Mouse (Mus musculus): ENCODE data around the gene Eif5a.
"Not testable (repeated sequence)": the region's sequence is repeated elsewhere in the genome, so short reads cannot be mapped to it uniquely, and the experiment has no call there.

Eif5a gene

DNA sequence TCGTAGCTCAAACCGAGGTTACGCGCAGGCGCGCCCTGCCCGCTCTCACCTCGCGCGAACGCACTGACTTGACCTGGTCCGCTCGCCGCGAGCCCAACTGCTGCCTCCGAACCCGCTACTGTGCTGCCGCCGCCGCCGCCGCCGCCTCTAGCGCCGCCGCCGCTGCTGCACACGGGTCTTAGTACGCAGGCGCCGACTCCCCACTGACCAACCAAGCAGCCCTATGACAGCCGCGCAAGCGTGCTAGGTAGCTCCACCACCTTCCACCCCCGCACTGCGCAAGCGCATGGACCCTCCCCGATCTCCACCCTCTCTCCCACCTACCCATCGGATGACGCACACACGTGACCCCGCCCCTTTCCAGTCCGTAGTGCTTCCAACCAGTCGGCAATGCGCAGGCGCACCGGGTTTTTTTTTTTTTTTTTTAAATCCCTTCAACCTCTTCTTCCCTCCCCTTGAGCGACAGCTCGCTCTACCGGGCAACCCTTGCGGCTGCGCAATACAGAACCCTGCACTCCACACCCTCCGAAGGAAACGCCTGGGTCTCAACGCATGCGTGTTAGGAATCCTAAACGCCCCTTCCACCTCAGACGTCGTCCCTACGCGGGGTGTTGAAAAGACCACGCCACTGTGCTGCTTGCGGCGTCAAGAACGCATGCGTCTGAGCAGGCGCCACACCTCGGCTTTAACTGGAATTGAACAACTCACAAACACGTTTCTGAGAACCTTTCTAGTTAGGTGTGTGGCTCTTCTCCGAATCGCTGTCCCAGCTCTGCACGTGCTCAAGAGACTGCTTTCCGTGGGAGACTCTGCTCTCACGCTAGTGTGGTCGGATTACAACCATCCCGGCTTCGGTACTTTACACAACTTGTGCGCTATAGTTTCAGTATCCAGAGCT is at the start of gene Eif5a:
Gene Eif5a, minus strand, starts transcription at position 845 of the 898 bp plus-strand sequence.
- DNase-seq (ENCODE audit: low read depth), result peak; percentile 100

- DNase-seq (ENCODE audit: low read depth), result no peak
Measured at GRCm38 (mm10) chr11:69970775-69971174, 49.0 kb upstream of the Eif5a start.

GRCm38 (mm10) chr11:69970222-69970621 is 48.5 kb upstream of the Eif5a start:
- no peak for DNase-seq (ENCODE audit: low read depth)

DNA sequence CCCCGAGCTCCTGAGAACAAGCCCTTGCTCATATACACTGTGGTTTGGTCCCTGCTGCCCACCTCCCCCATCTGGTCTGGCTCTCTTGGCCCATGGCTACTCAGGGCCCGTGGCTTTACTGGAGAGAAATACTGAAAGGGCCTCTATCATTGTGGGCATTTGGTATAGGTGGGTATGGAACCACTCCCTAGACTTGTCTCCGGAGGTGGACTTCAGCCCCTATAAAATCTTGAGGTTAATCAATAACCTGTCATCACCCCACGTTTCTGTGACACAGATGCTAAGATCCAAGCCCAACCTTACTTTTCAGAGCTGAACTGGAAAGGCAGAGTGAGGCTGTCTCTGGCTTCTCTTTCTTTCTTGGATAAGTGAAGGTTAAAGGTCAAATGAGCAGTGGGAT is 47.0 kb upstream of the Eif5a start:
- no peak for DNase-seq (ENCODE audit: low read depth)

DNA sequence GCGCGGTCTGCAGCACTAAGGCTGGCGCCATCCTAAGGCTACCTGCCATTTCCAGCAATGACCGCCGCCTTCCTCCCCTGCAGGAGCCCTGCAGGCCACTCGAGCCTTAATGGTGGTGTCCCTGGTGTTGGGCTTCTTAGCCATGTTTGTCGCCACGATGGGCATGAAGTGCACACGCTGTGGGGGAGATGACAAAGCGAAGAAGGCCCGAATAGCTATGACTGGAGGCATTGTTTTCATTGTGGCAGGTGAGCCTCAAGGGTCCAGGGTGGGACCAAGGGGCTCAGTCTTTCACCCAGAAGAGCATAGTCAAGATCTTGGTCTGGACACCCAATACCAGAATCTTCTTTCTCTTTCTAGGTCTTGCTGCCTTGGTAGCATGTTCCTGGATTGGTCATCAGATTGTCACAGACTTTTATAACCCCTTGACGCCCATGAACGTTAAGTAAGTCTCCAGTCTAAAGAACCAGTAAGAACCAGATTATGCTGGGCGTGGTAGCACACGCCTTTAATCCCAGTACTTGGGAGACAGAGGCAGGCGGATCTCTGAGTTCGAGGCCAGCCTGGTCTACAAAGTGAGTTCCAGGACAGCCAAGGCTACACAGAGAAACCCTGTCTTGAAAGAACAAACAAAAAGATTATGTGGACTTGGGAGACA is 45.2 kb upstream of the Eif5a start:
- DNase-seq (ENCODE audit: low read depth), result no peak

GRCm38 (mm10) chr11:69966006-69966859 is 44.5 kb upstream of the Eif5a start:
- no peak for DNase-seq (ENCODE audit: low read depth)

GRCm38 (mm10) chr11:69965271-69966005 is 43.7 kb upstream of the Eif5a start:
- DNase-seq (ENCODE audit: low read depth), result no peak

DNA sequence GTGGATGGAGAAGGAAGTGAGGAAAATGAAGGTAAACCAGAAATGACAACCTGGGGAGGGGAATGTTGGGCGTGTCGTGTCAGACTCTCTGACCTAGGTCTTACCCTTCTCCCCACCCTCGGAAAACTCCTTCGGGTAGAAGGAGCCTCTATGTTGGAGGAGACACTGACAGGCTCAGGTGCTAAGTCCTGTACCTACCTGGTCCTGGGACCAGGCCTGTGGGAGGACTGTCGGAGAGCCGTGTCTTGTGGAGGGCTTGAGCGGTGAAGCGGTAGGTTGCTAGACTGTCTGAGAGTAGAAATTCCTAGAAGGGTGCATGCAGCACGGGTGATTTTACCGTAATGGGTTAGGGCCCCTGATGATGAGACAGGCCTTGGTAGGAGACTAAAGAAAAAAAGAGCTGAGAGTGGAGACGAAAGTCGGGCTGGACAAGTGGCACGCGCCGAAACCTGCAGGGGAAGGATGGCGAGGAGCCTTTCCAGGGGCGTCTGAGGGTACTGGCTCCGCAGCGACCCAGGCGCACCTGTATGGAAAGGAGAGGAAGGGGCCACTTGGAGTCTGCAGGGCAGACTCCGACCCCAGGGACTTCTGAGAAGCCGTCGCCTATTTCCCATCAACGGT is 43.0 kb upstream of the Eif5a start, which contains the start of gene Cldn7:
Gene Cldn7, plus strand, starts transcription at position 130 of the 621 bp plus-strand sequence.
- no peak for DNase-seq (ENCODE audit: low read depth)

DNA sequence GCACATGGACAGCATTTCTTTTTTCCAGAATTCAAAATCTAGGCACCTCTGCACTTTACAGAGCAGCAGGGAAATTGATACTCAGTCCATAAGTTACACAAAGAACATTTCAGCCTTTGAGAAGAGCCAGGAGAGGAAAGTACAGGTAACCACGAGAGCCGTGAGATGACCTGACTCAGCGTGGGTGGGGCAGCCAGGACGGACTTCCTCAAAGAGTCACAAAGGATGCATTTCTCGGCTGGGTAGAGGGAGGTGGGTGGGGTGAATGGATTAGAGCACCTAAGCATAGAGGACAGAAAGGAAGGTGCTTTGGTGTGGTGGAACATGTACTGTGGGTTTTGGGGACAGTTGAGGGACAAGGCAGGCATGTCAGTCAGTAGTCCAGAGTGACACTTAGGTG is 40.1 kb upstream of the Eif5a start:
- no peak for DNase-seq (ENCODE audit: low read depth)

GRCm38 (mm10) chr11:69960616-69961015 is 38.9 kb upstream of the Eif5a start:
- peak; percentile 36 for DNase-seq (ENCODE audit: low read depth)

- DNase-seq (ENCODE audit: low read depth), result no peak
Measured at GRCm38 (mm10) chr11:69956218-69956617, 34.5 kb upstream of the Eif5a start.

GRCm38 (mm10) chr11:69955618-69956017 is 33.9 kb upstream of the Eif5a start:
- not testable (repeated sequence) for DNase-seq (ENCODE audit: low read depth)

DNA sequence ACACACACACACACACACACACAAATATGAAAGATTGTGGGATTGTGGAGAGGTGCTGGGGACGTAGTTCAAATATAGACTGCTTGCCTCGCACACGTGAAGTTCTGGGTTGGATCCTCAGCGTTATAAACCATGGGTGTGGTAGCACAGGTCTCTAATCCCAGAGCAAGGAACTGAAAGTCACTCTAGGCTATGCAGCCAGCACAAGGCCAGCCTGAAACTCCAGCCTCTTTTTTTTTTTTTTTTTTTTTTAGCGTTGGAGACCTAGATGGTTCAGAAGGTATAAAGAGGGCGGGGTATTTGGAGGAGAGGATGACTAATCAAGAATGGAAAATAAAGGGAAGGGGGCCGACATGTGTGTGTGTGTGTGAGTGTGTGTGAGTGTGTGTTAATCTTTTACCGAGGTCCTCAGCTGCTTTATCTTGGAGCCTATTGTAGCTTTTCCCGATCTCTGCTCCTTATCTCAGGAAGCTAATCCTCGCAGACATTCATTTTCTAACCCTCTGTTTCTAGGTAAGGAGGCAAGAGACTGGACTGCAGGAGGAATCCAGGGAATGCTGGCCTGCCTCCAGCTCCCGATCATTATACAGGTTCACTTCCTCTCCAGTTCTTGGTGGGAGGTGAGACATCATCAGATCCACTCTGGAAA is 31.6 kb upstream of the Eif5a start:
- DNase-seq (ENCODE audit: low read depth), result no peak

- no peak for DNase-seq (ENCODE audit: low read depth)
Measured at GRCm38 (mm10) chr11:69952274-69952673, 30.5 kb upstream of the Eif5a start.

GRCm38 (mm10) chr11:69950807-69951459 is 29.2 kb upstream of the Eif5a start:
- no peak for DNase-seq (ENCODE audit: low read depth)

DNA sequence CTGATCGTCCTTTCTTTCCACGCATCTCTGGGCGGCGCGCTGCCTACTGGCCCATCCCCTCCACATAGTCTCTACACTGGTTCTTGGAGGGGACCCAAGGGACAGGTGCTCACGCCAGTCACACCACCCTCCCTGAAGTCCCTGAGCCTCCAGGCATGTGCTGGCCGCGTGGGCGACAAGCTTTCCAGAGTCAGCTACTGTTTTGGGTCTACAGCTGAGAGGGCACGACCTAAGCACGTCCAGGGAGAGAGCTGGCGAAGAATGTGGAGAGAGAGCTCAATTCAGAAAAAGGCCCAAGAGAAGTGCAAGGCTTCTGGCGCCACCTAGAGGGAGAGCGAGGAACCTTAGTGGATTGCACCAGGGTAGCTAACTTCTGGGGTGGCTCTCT is 27.0 kb upstream of the Eif5a start:
- DNase-seq (ENCODE audit: low read depth), result peak; percentile 93

DNA sequence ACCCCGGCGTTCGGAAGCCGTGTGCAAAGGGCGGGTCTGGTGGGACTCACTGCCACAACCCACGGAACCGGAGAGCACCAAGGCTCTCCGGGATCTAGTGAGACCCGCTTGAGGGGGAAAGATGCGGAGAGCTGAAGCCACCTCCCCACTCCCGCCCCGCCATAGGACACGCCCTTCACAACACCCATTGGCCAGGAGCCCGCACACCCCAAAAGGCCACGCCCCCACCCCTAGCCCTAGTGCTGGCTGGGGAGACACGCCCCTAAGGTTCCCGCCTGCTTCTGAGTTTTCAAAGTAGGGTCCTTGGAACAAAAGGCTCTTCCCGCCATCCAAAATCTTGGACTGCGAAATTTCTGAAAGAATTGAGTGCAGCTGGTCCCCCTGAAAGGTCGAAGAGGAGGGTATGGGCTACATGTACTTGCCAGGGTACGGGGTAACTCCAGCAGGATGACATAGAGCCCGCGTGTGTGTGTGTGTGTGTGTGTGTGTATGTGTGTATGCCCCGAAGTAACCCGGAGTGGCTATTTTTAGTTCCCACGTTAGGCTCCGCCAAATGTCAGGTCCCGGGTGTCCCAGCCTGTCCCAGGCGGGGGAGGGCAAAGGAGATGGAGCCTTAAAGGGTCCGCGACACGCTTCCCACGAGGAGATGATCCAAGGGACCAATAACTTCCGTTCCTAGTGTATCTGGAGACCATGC is 26.5 kb upstream of the Eif5a start, which contains the start of gene Slc2a4:
Gene Slc2a4, minus strand, starts transcription at position 123 of the 697 bp plus-strand sequence.
- peak; percentile 88 for DNase-seq (ENCODE audit: low read depth)

GRCm38 (mm10) chr11:69947337-69948065 is 25.7 kb upstream of the Eif5a start:
- DNase-seq (ENCODE audit: low read depth), result no peak
